Mouse (Mus musculus) olfactory bulb, adult 2 months (tissue): ENCODE measurements around the gene Prkg1.

Experiments
- CTCF ChIP-seq: fragments of 200-500 bp; IDR thresholded peaks from 2 replicates; pipeline ENCODE4 v1.5.1; 2012; ENCODE audit warnings: low read depth, mild to moderate bottlenecking, low read length, moderate library complexity; ENCODE audit not compliant: insufficient read depth
- POLR2A ChIP-seq: fragments of 200-500 bp; IDR thresholded peaks from 2 replicates; pipeline ENCODE4 v1.6.1; 2012; ENCODE audit warnings: mild to moderate bottlenecking, low read depth, low read length, moderate library complexity; ENCODE audit not compliant: insufficient read depth

- TF ChIP-seq POLR2A: no peak
- TF ChIP-seq CTCF: no peak
Observed at GRCm38 (mm10) chr19:31149902-31150301, 614.9 kb downstream of the Prkg1 start.
